Mouse (Mus musculus): ENCODE measurements around the gene Clca3a1. TPM values are rescaled to one million over a fixed set of nuclear protein-coding genes. Genes with fewer than 3 reads are reported as not detected.

Clca3a1 gene
- total and polyA plus RNA-seq, 2 experiments = 2.6 to 5.0 TPM

GRCm38 (mm10) chr3:144715901-144716300 lies 44.9 kb downstream of the Clca3a1 start:
- peaks cover 24% of the 10 kb centered on the region for H3K4me1 ChIP-seq (ENCODE audit: control insufficient read depth, insufficient read depth, low read length)
- peaks cover 13% of the 10 kb centered on the region for H3K36me3 ChIP-seq (ENCODE audit: control insufficient read depth, insufficient read depth, low read length)
- WGBS = 40% methylated on average over 9 of the region's 9 CpGs
- no peaks in the 10 kb centered on the region for H3K27me3 ChIP-seq (ENCODE audit: control insufficient read depth, insufficient read depth, low read length)
- H3K79me2 ChIP-seq (ENCODE audit: control insufficient read depth, insufficient read depth, low read length) = peaks cover 19% of the 10 kb centered on the region
- no peak overlapping the region for H3K4me3 ChIP-seq (ENCODE audit: insufficient read depth, low read depth, low read length)
- peak overlapping the region; percentile 31; the same call in 1 of the 2 replicates for H3K27ac ChIP-seq (replicated peaks; ENCODE audit: insufficient read depth, low read depth, low read length)
- TF ChIP-seq CTCF (IDR thresholded peaks at IDR 0.05; ENCODE audit: low read depth, low read length) = no peak
- TF ChIP-seq POLR2A (IDR thresholded peaks at IDR 0.05; ENCODE audit: extremely low read depth, insufficient read depth, low read length) = no peak
- peak overlapping the region; percentile 26; the same call in 1 of the 2 replicates for H3K9ac ChIP-seq (ENCODE audit: low read depth, low read length)
- no peak for DNase-seq (ENCODE audit: extremely low read depth, low read depth, low spot score)

GRCm38 (mm10) chr3:144715033-144715432 lies 45.7 kb downstream of the Clca3a1 start:
- Histone ChIP-seq H3K4me3 (ENCODE audit: insufficient read depth, low read depth, low read length) (no peak overlapping the region), H3K9ac (ENCODE audit: low read depth, low read length) (peak overlapping the region; percentile 47; the same call in 1 of the 2 replicates), H3K4me1 (ENCODE audit: control insufficient read depth, insufficient read depth, low read length) (peaks cover 24% of the 10 kb centered on the region), H3K36me3 (ENCODE audit: control insufficient read depth, insufficient read depth, low read length) (peaks cover 14% of the 10 kb centered on the region), H3K79me2 (ENCODE audit: control insufficient read depth, insufficient read depth, low read length) (peaks cover 20% of the 10 kb centered on the region), H3K27me3 (ENCODE audit: control insufficient read depth, insufficient read depth, low read length) (no peaks in the 10 kb centered on the region), H3K27ac (replicated peaks; ENCODE audit: insufficient read depth, low read depth, low read length) (no peak overlapping the region)
- TF ChIP-seq POLR2A (IDR thresholded peaks at IDR 0.05; ENCODE audit: extremely low read depth, insufficient read depth, low read length) (no peak), CTCF (IDR thresholded peaks at IDR 0.05; ENCODE audit: low read depth, low read length) (no peak)
- no peak for DNase-seq (ENCODE audit: extremely low read depth, low read depth, low spot score)
- 82% methylated on average over 7 of the region's 7 CpGs for WGBS

- H3K4me1 ChIP-seq (ENCODE audit: control insufficient read depth, insufficient read depth, low read length) = peaks cover 24% of the 10 kb centered on the region
- WGBS = 35% methylated on average over 8 of the region's 8 CpGs
- TF ChIP-seq POLR2A (IDR thresholded peaks at IDR 0.05; ENCODE audit: extremely low read depth, insufficient read depth, low read length) (no peak), CTCF (IDR thresholded peaks at IDR 0.05; ENCODE audit: low read depth, low read length) (no peak)
- H3K79me2 ChIP-seq (ENCODE audit: control insufficient read depth, insufficient read depth, low read length) = peaks cover 21% of the 10 kb centered on the region
- no peak overlapping the region for H3K4me3 ChIP-seq (ENCODE audit: insufficient read depth, low read depth, low read length)
- no peaks in the 10 kb centered on the region for H3K27me3 ChIP-seq (ENCODE audit: control insufficient read depth, insufficient read depth, low read length)
- H3K9ac ChIP-seq (ENCODE audit: low read depth, low read length) = no peak overlapping the region
- DNase-seq (ENCODE audit: extremely low read depth, low read depth, low spot score) = no peak
- H3K36me3 ChIP-seq (ENCODE audit: control insufficient read depth, insufficient read depth, low read length) = peaks cover 16% of the 10 kb centered on the region
- no peak overlapping the region for H3K27ac ChIP-seq (replicated peaks; ENCODE audit: insufficient read depth, low read depth, low read length)
Observed at GRCm38 (mm10) chr3:144714606-144715005, 46.2 kb downstream of the Clca3a1 start.

GRCm38 (mm10) chr3:144714126-144714525 lies 46.7 kb downstream of the Clca3a1 start:
- no peak overlapping the region for H3K9ac ChIP-seq (ENCODE audit: low read depth, low read length)
- no peaks in the 10 kb centered on the region for H3K27me3 ChIP-seq (ENCODE audit: control insufficient read depth, insufficient read depth, low read length)
- no peak overlapping the region for H3K4me3 ChIP-seq (ENCODE audit: insufficient read depth, low read depth, low read length)
- peaks cover 18% of the 10 kb centered on the region for H3K36me3 ChIP-seq (ENCODE audit: control insufficient read depth, insufficient read depth, low read length)
- TF ChIP-seq CTCF (IDR thresholded peaks at IDR 0.05; ENCODE audit: low read depth, low read length) (no peak), POLR2A (IDR thresholded peaks at IDR 0.05; ENCODE audit: extremely low read depth, insufficient read depth, low read length) (no peak)
- H3K79me2 ChIP-seq (ENCODE audit: control insufficient read depth, insufficient read depth, low read length) = peaks cover 21% of the 10 kb centered on the region
- 9% methylated on average over 7 of the region's 7 CpGs for WGBS
- DNase-seq (ENCODE audit: extremely low read depth, low read depth, low spot score) = peak; percentile 85
- H3K4me1 ChIP-seq (ENCODE audit: control insufficient read depth, insufficient read depth, low read length) = peaks cover 24% of the 10 kb centered on the region
- H3K27ac ChIP-seq (replicated peaks; ENCODE audit: insufficient read depth, low read depth, low read length) = no peak overlapping the region

GRCm38 (mm10) chr3:144711607-144712206 lies 49.1 kb downstream of the Clca3a1 start:
- H3K27ac ChIP-seq (replicated peaks; ENCODE audit: insufficient read depth, low read depth, low read length) = no peak overlapping the region
- no peaks in the 10 kb centered on the region for H3K27me3 ChIP-seq (ENCODE audit: control insufficient read depth, insufficient read depth, low read length)
- H3K79me2 ChIP-seq (ENCODE audit: control insufficient read depth, insufficient read depth, low read length) = peaks cover 17% of the 10 kb centered on the region
- WGBS = 81% methylated on average over 6 of the region's 6 CpGs
- no peak overlapping the region for H3K4me3 ChIP-seq (ENCODE audit: insufficient read depth, low read depth, low read length)
- peaks cover 16% of the 10 kb centered on the region for H3K4me1 ChIP-seq (ENCODE audit: control insufficient read depth, insufficient read depth, low read length)
- H3K9ac ChIP-seq (ENCODE audit: low read depth, low read length) = no peak overlapping the region
- TF ChIP-seq POLR2A (IDR thresholded peaks at IDR 0.05; ENCODE audit: extremely low read depth, insufficient read depth, low read length) = no peak
- no peak for TF ChIP-seq CTCF (IDR thresholded peaks at IDR 0.05; ENCODE audit: low read depth, low read length)
- peaks cover 29% of the 10 kb centered on the region for H3K36me3 ChIP-seq (ENCODE audit: control insufficient read depth, insufficient read depth, low read length)
- no peak for DNase-seq (ENCODE audit: extremely low read depth, low read depth, low spot score)

- Histone ChIP-seq H3K4me3 (ENCODE audit: insufficient read depth, low read depth, low read length) (no peak overlapping the region), H3K36me3 (ENCODE audit: control insufficient read depth, insufficient read depth, low read length) (peaks cover 34% of the 10 kb centered on the region), H3K4me1 (ENCODE audit: control insufficient read depth, insufficient read depth, low read length) (peaks cover 3% of the 10 kb centered on the region; the same call in 1 of the 2 replicates), H3K79me2 (ENCODE audit: control insufficient read depth, insufficient read depth, low read length) (peaks cover 9% of the 10 kb centered on the region; the same call in 1 of the 2 replicates), H3K27me3 (ENCODE audit: control insufficient read depth, insufficient read depth, low read length) (no peaks in the 10 kb centered on the region), H3K9ac (ENCODE audit: low read depth, low read length) (no peak overlapping the region), H3K27ac (replicated peaks; ENCODE audit: insufficient read depth, low read depth, low read length) (no peak overlapping the region)
- TF ChIP-seq POLR2A (IDR thresholded peaks at IDR 0.05; ENCODE audit: extremely low read depth, insufficient read depth, low read length) (no peak), CTCF (IDR thresholded peaks at IDR 0.05; ENCODE audit: low read depth, low read length) (no peak)
- DNase-seq (ENCODE audit: extremely low read depth, low read depth, low spot score) = peak; percentile 75
- 40% methylated on average over 5 of the region's 5 CpGs for WGBS
Observed at GRCm38 (mm10) chr3:144708612-144709011, 52.2 kb downstream of the Clca3a1 start.
